Mouse (Mus musculus) ES-Bruce4 (cell line): Measurements from ENCODE around the gene Hus1.

Experiments used
- CTCF ChIP-seq: IDR thresholded peaks from one replicate; pipeline ENCODE4 v1.8.1; 2011; ENCODE audit warnings: low read depth, low read length
- POLR2A ChIP-seq: IDR thresholded peaks from one replicate; pipeline ENCODE4 v1.8.1; 2011; ENCODE audit warnings: low read length; ENCODE audit not compliant: insufficient read depth

DNA sequence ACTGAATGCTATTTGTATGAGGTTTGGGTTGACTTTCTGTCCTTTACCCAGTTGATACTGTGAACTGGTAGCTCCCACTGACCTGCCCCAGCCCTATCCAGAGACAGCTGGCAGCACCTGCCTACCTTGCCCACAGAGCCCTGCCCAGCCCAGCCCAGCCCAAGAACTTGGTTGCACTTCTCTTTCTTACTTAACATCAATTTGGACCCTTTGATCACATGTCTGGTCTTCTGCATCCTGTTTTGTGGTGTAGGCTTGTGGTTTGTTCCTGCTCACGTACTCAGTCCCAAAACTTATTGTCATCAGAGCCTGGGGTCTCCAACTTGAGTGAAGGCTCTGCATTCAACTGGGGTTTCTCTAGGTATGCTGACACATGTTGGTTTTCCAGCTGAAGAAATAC lies 49.0 kb upstream of the Hus1 start:
- no peak for TF ChIP-seq CTCF
- TF ChIP-seq POLR2A: no peak
